Mouse (Mus musculus): ENCODE measurements around the gene Armc12. TPM values are rescaled to one million over a fixed set of nuclear protein-coding genes. Genes with fewer than 3 reads are reported as not detected.

Armc12 gene
- polyA plus RNA-seq, 1 experiment from 2014 or later: not detected

GRCm38 (mm10) chr17:28588591-28588990 lies 58.0 kb downstream of the Armc12 start:
- no peak for TF ChIP-seq CTCF (IDR thresholded peaks at IDR 0.05; ENCODE audit: low read depth)
- TF ChIP-seq EP300 (optimal IDR thresholded peaks at IDR 0.05): no peak
- 58% methylated on average over 2 of the region's 2 CpGs for WGBS

More at GRCm38 (mm10) chr17:28588591-28588990, 58.0 kb downstream of the Armc12 start:
- Histone ChIP-seq H3K9ac (ENCODE audit: low read length) (no peak overlapping the region), H3K4me2 (replicated peaks; ENCODE audit: low read depth) (no peak overlapping the region), H3K4me3 (ENCODE audit: low read depth, low read length) (no peak overlapping the region), H3K36me3 (ENCODE audit: control insufficient read depth, insufficient read depth, low read length) (peaks cover 25% of the 10 kb centered on the region), H3K27ac (replicated peaks) (no peak overlapping the region), H3K27me3 (ENCODE audit: control insufficient read depth, insufficient read depth, low read length) (no peaks in the 10 kb centered on the region), H3K9me3 (ENCODE audit: control insufficient read depth, low read length) (no peaks in the 10 kb centered on the region), H3K4me1 (replicated peaks; ENCODE audit: control insufficient read depth, insufficient read depth) (no peaks in the 10 kb centered on the region)
- ATAC-seq (ENCODE audit: low FRiP score, low TSS enrichment) (no peak), DNase-seq (ENCODE audit: low spot score) (no peak)

Small RNA genes lying within 50 kb of the gene (microRNA-seq; reads per million reads assigned to microRNA genes)
- gene Gm25195: not detected
- 2.6 reads per million for gene Mir6969

Other genes starting within 250 kb of the Armc12 start
- 19.2 and 20.4 TPM in 2 replicates for gene Fance, start 217.3 kb upstream of the Armc12 start, polyA plus RNA-seq (2015; fragmentation: Nextera tagmentation; extraction: Ambion mirVana)
- gene Rpl10a, start 202.3 kb upstream of the Armc12 start, polyA plus RNA-seq (2015; fragmentation: Nextera tagmentation; extraction: Ambion mirVana): 491 and 514 TPM in 2 replicates
- 8.7 and 9.2 TPM in 2 replicates for gene Tead3, start 180.0 kb upstream of the Armc12 start, polyA plus RNA-seq (2015; fragmentation: Nextera tagmentation; extraction: Ambion mirVana)
- gene Tulp1, start 165.6 kb upstream of the Armc12 start, polyA plus RNA-seq (2015; fragmentation: Nextera tagmentation; extraction: Ambion mirVana): 3.3 and 3.5 TPM in 2 replicates
- gene Fkbp5, start 13.3 kb upstream of the Armc12 start, polyA plus RNA-seq (2015; fragmentation: Nextera tagmentation; extraction: Ambion mirVana): 9.2 and 11.8 TPM in 2 replicates
- gene Clpsl2, start 18.6 kb downstream of the Armc12 start, polyA plus RNA-seq (2015; fragmentation: Nextera tagmentation; extraction: Ambion mirVana): not detected in 2 replicates
- gene Clps, start 30.0 kb downstream of the Armc12 start, polyA plus RNA-seq (2015; fragmentation: Nextera tagmentation; extraction: Ambion mirVana): 1,789 and 1,944 TPM in 2 replicates
- gene Lhfpl5, start 44.8 kb downstream of the Armc12 start, polyA plus RNA-seq (2015; fragmentation: Nextera tagmentation; extraction: Ambion mirVana): 0.98 and 1.2 TPM in 2 replicates
- gene Srpk1, start 91.9 kb downstream of the Armc12 start, polyA plus RNA-seq (2015; fragmentation: Nextera tagmentation; extraction: Ambion mirVana): 88.7 and 103 TPM in 2 replicates
- 0.24 and 0.50 TPM in 2 replicates for gene Slc26a8, start 159.4 kb downstream of the Armc12 start, polyA plus RNA-seq (2015; fragmentation: Nextera tagmentation; extraction: Ambion mirVana)
- 31.4 and 33.4 TPM in 2 replicates for gene Mapk14, start 160.5 kb downstream of the Armc12 start, polyA plus RNA-seq (2015; fragmentation: Nextera tagmentation; extraction: Ambion mirVana)
- 1.0 and 1.2 TPM in 2 replicates for gene AC170998.1, start 195.3 kb downstream of the Armc12 start, polyA plus RNA-seq (2015; fragmentation: Nextera tagmentation; extraction: Ambion mirVana)
- 211 and 220 TPM in 2 replicates for gene Mapk13, start 238.5 kb downstream of the Armc12 start, polyA plus RNA-seq (2015; fragmentation: Nextera tagmentation; extraction: Ambion mirVana)

Measured in stomach, postnatal 0 days (tissue).